Mouse (Mus musculus): Measurements from ENCODE around the gene Rassf6.
"Not testable (repeated sequence)": the region's sequence is repeated elsewhere in the genome, so short reads cannot be mapped to it uniquely, and the experiment has no call there.

The Rassf6 gene

GRCm38 (mm10) chr5:90624708-90625425 lies 15.6 kb downstream of the Rassf6 start:
- no peak for DNase-seq (ENCODE audit: low spot score)

GRCm38 (mm10) chr5:90623209-90623608 lies 17.2 kb downstream of the Rassf6 start:
- no peak for DNase-seq (ENCODE audit: low spot score)

GRCm38 (mm10) chr5:90621726-90622125 lies 18.7 kb downstream of the Rassf6 start:
- DNase-seq (ENCODE audit: low spot score), result no peak

- no peak for DNase-seq (ENCODE audit: low spot score)
Measured at GRCm38 (mm10) chr5:90621316-90621715, 19.1 kb downstream of the Rassf6 start.

GRCm38 (mm10) chr5:90617859-90618258 lies 22.6 kb downstream of the Rassf6 start:
- DNase-seq (ENCODE audit: low spot score), result no peak

GRCm38 (mm10) chr5:90612751-90613150 lies 27.7 kb downstream of the Rassf6 start:
- not testable (repeated sequence) for DNase-seq (ENCODE audit: low spot score)

- DNase-seq (ENCODE audit: low spot score), result no peak
Measured at GRCm38 (mm10) chr5:90611996-90612611, 28.4 kb downstream of the Rassf6 start.

- no peak for DNase-seq (ENCODE audit: low spot score)
Measured at GRCm38 (mm10) chr5:90611388-90611787, 29.1 kb downstream of the Rassf6 start.

GRCm38 (mm10) chr5:90608906-90609305 lies 31.6 kb downstream of the Rassf6 start:
- no peak for DNase-seq (ENCODE audit: low spot score)

GRCm38 (mm10) chr5:90603407-90603923 lies 37.0 kb downstream of the Rassf6 start:
- no peak for DNase-seq (ENCODE audit: low spot score)

GRCm38 (mm10) chr5:90601469-90601868 lies 39.0 kb downstream of the Rassf6 start:
- DNase-seq (ENCODE audit: low spot score), result peak; percentile 64

GRCm38 (mm10) chr5:90596155-90596554 lies 44.3 kb downstream of the Rassf6 start:
- DNase-seq (ENCODE audit: low spot score), result no peak

- no peak for DNase-seq (ENCODE audit: low spot score)
Measured at GRCm38 (mm10) chr5:90594945-90595344, 45.5 kb downstream of the Rassf6 start.

GRCm38 (mm10) chr5:90591936-90592335 lies 48.5 kb downstream of the Rassf6 start:
- no peak for DNase-seq (ENCODE audit: low spot score)

GRCm38 (mm10) chr5:90590676-90591075 lies 49.8 kb downstream of the Rassf6 start:
- DNase-seq (ENCODE audit: low spot score), result no peak

- DNase-seq (ENCODE audit: low spot score), result peak; percentile 91
Measured at GRCm38 (mm10) chr5:90588708-90589595, 51.5 kb downstream of the Rassf6 start.

GRCm38 (mm10) chr5:90588104-90588503 lies 52.4 kb downstream of the Rassf6 start:
- DNase-seq (ENCODE audit: low spot score), result no peak

GRCm38 (mm10) chr5:90586511-90586910 lies 53.9 kb downstream of the Rassf6 start:
- DNase-seq (ENCODE audit: low spot score), result no peak

- DNase-seq (ENCODE audit: low spot score), result no peak
Measured at GRCm38 (mm10) chr5:90584799-90585198, 55.7 kb downstream of the Rassf6 start.

GRCm38 (mm10) chr5:90582179-90582578 lies 58.3 kb downstream of the Rassf6 start:
- DNase-seq (ENCODE audit: low spot score), result no peak

GRCm38 (mm10) chr5:90579556-90579955 lies 60.9 kb downstream of the Rassf6 start:
- DNase-seq (ENCODE audit: low spot score), result no peak

- DNase-seq (ENCODE audit: low spot score), result no peak
Measured at GRCm38 (mm10) chr5:90577751-90578150, 62.7 kb downstream of the Rassf6 start.
